Mouse (Mus musculus): ENCODE results near the gene Cd34.

DNA sequence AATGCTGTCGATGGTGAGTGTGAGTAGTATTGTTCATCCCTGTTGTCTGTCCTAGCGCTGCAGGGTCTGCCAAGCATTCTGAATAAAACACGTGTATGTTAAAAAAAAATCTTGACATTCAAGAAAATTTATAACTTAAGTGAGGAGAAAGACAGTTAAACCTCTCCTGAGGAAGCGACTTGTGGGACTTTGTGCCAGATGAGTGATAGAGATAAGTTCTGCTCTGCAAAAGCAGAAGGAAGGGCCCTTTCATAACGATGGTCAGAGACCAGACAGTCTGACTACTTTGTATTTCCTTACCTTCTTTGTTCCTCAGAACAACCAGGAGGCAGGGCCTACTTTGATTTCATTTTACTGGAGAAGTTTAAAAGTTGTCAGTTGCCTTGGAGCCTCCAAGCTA, 4.9 kb downstream of the Cd34 start:
- no peak for TF ChIP-seq CTCF (IDR thresholded peaks at IDR 0.05; ENCODE audit: low read depth)
- no peak for TF ChIP-seq EP300 (IDR thresholded peaks at IDR 0.05; ENCODE audit: low read depth)
